Mouse (Mus musculus) forebrain, postnatal 0 days (tissue): ENCODE measurements around the gene Cant1. TPM values are rescaled to one million over a fixed set of nuclear protein-coding genes. Genes with fewer than 3 reads are reported as not detected.

ENCODE experiments used
- ATAC-seq: fragments of 200-750 bp; cut with Nextera tagmentation; 2 replicates; pipeline ENCODE4 v1.8.0; 2017; ENCODE audit warnings: mild to moderate bottlenecking, moderate library complexity
- DNase-seq: peaks from one replicate; pipeline ENCODE4 v3.0.0-alpha.2; 2015
- H3K27ac ChIP-seq: fragments of 300-500 bp; sonication (generic); 2 replicates; pipeline ENCODE4 v1.5.1; 2014; ENCODE audit warnings: low read depth, mild to moderate bottlenecking, antibody characterized with exemption, low read length, moderate library complexity, mixed read lengths
- H3K27me3 ChIP-seq: fragments of 300-500 bp; sonication (generic); 2 replicates; pipeline ENCODE4 v1.6.1; 2014; ENCODE audit warnings: mild to moderate bottlenecking, low read length, mixed read lengths; ENCODE audit not compliant: insufficient read depth
- H3K36me3 ChIP-seq: fragments of 300-500 bp; sonication (generic); 2 replicates; pipeline ENCODE4 v1.6.1; 2014; ENCODE audit warnings: mild to moderate bottlenecking, moderate library complexity; ENCODE audit not compliant: insufficient read depth
- H3K4me1 ChIP-seq: fragments of 300-500 bp; sonication (generic); 2 replicates; pipeline ENCODE4 v1.6.1; 2014; ENCODE audit warnings: antibody characterized with exemption; ENCODE audit not compliant: insufficient read depth
- H3K4me2 ChIP-seq: fragments of 300-500 bp; sonication (generic); 2 replicates; pipeline ENCODE4 v1.6.1; 2014; ENCODE audit warnings: low read depth, mild to moderate bottlenecking, moderate library complexity
- H3K4me3 ChIP-seq: fragments of 300-500 bp; sonication (generic); 2 replicates; pipeline ENCODE4 v1.5.1; 2014; ENCODE audit warnings: low read depth, low read length, mixed read lengths
- H3K9ac ChIP-seq: fragments of 300-500 bp; sonication (generic); 2 replicates; pipeline ENCODE4 v1.6.1; 2014; ENCODE audit warnings: mild to moderate bottlenecking
- H3K9me3 ChIP-seq: fragments of 300-500 bp; sonication (generic); 2 replicates; pipeline ENCODE4 v1.6.1; 2016; ENCODE audit warnings: low read length
- CTCF ChIP-seq: sonication (generic); IDR thresholded peaks from 2 replicates; pipeline ENCODE4 v1.5.1; 2016; ENCODE audit warnings: antibody characterized with exemption, control low read depth, low read depth
- WGBS: fragments of 180-500 bp; shearing (Covaris S2); extraction: QIAGEN DNeasy Blood & Tissue Kit; methylation state at CpG from one replicate; pipeline ENCODE4 v1.1.7; 2014; 5-methylcytosine and 5-hydroxymethylcytosine counted together
- polyA plus RNA-seq: library from polyadenylated mRNA; unstranded; fragments of >200 nt; fragmentation: Nextera tagmentation; extraction: Ambion mirVana; gene quantifications from 2 replicates; pipeline ENCODE4 v1.2.1, GENCODE M21; 2015
- total RNA-seq: library from RNA; depleted of rRNA; stranded (reverse); fragments of >200 nt; gene quantifications from 2 replicates; pipeline ENCODE4 v1.2.3, GENCODE M21; 2014

The Cant1 gene
- total and polyA plus RNA-seq, 2 experiments from 2014 or later: 31.6 to 52.4 TPM

DNA sequence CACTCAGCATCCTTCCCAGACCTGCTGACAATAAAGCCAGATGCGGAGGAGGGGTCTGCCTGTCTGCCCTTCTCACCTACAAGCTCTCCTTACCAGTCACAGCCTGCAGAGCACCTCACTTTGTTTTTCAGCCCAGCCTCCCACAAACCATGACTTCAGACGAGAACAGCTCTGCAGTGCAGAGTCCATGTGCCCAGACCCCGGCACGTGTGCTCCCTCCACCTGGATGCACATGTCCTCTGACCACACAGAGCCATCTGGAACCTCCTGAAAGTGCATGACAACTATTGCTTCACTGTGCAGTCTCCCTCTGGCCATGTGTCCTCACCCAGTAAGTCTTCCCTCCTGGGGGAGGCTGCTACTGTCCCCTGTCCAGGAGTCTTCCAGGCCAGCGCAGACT is 4.6 kb downstream of the Cant1 start:
- no peak for ATAC-seq
- Histone ChIP-seq H3K4me2 (no peak overlapping the region), H3K9me3 (no peaks in the 10 kb centered on the region), H3K9ac (no peak overlapping the region), H3K4me3 (no peak overlapping the region), H3K27me3 (no peaks in the 10 kb centered on the region), H3K36me3 (peaks cover 26% of the 10 kb centered on the region), H3K4me1 (peaks cover 6% of the 10 kb centered on the region), H3K27ac (no peak overlapping the region)
- no peak for DNase-seq
- TF ChIP-seq CTCF: no peak
- WGBS: 92% methylated on average over 5 of the region's 5 CpGs

DNA sequence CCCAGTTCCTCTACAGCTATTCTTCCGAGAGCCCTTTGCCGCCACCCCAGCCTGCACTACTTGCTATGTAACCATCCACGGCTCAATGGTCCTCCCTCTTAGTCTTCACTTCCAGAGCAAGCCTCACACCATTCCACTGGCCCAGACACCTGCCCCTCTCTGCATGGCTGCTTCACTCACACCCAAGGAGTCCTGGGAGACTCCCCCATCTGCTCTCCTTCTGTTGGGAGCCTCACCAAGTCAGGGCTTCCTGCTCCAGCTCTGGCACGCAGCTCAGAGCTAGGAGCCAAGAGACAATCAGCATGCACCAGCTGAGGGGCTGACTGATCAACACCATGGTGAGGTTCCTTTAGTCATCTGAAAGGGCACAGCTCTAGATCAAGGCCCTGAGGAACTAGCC is 5.8 kb downstream of the Cant1 start:
- H3K9ac ChIP-seq: no peak overlapping the region
- WGBS: 63% methylated on average over 4 of the region's 4 CpGs
- H3K4me1 ChIP-seq: peaks cover 3% of the 10 kb centered on the region
- H3K36me3 ChIP-seq: peaks cover 36% of the 10 kb centered on the region
- no peak overlapping the region for H3K4me2 ChIP-seq
- no peak overlapping the region for H3K4me3 ChIP-seq
- no peaks in the 10 kb centered on the region for H3K9me3 ChIP-seq
- no peaks in the 10 kb centered on the region for H3K27me3 ChIP-seq
- no peak for TF ChIP-seq CTCF
- no peak overlapping the region for H3K27ac ChIP-seq
- DNase-seq: peak; percentile 63
- ATAC-seq: peak; percentile 72

DNA sequence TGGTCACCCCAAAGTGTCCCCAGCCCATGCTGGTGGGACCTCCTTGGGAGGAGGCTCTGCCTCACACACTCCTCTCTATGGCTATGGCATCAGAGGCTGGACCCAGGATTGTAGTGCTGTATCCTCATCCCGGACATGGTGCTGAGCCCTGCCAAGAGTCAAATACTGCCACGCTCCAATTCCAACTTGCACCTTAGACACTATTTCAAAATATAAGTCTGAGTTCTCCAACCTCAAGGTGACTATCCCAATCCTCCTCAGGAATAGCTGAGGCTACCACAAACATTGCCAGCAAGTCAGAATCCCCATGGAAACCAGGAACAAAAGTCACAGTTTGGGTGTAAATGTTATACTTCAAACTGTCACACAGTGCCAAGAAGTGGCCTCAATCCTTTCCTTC is 6.3 kb downstream of the Cant1 start:
- peaks cover 41% of the 10 kb centered on the region for H3K36me3 ChIP-seq
- no peak for TF ChIP-seq CTCF

DNA sequence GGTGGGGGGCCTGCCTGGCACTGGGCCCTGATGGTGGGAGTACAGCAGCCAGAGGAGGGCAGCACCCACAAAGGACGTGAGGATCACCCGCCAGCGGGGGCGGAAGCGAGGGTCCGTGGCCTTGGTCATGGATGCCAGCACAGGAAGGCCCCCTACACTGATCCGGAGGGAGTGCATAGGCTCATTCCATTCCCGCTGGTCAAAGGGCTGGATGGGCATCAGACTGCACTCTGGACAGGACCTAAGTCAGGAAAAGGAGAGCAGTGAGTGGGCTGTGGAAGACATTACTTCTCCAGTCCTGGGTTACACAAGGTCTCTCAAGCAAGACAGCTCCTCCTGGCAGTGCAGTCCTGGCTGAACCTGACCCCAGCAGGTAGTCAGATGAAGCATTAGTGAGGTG is 7.6 kb downstream of the Cant1 start:
- Histone ChIP-seq H3K9me3 (no peaks in the 10 kb centered on the region), H3K27ac (no peak overlapping the region), H3K9ac (no peak overlapping the region), H3K36me3 (peaks cover 50% of the 10 kb centered on the region), H3K4me1 (no peaks in the 10 kb centered on the region), H3K4me2 (no peak overlapping the region), H3K4me3 (no peak overlapping the region), H3K27me3 (no peaks in the 10 kb centered on the region)
- no peak for ATAC-seq
- 90% methylated on average over 8 of the region's 8 CpGs for WGBS
- no peak; the same call in 1 of the 2 replicates for TF ChIP-seq CTCF
- DNase-seq: no peak

More for the DNA sequence above, 6.3 kb downstream of the Cant1 start:
- no peak for ATAC-seq
- Histone ChIP-seq H3K4me3 (no peak overlapping the region), H3K27me3 (no peaks in the 10 kb centered on the region), H3K9ac (no peak overlapping the region), H3K9me3 (no peaks in the 10 kb centered on the region), H3K27ac (no peak overlapping the region), H3K4me1 (no peaks in the 10 kb centered on the region), H3K4me2 (no peak overlapping the region)
- DNase-seq: no peak
- 66% methylated on average over 2 of the region's 2 CpGs for WGBS

DNA sequence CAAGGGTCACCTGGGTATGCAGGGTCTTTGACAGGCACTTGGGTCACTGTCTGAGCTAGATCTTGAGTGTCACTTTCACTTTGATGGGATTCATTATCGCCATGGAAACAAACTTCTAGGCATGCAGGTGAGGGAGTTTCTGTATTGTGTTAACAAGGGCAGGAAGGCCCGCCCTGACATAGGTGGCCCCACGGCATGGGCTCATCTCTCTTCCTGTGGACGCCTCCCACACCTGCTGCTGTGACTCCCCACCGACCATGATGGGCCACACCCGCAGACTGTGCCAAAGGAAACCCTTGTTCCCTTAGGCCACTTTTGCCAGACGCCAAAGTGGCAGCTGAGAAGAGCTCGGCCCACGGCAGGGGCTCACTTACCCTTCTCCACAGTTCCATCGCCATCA is 8.4 kb downstream of the Cant1 start:
- H3K27me3 ChIP-seq: no peaks in the 10 kb centered on the region
- H3K4me1 ChIP-seq: no peaks in the 10 kb centered on the region
- H3K9ac ChIP-seq: no peak overlapping the region
- WGBS: 92% methylated on average over 10 of the region's 10 CpGs
- H3K4me2 ChIP-seq: no peak overlapping the region
- H3K4me3 ChIP-seq: no peak overlapping the region
- no peak overlapping the region for H3K27ac ChIP-seq
- ATAC-seq (no peak), DNase-seq (no peak)
- H3K9me3 ChIP-seq: no peaks in the 10 kb centered on the region
- TF ChIP-seq CTCF: no peak
- H3K36me3 ChIP-seq: peaks cover 57% of the 10 kb centered on the region

DNA sequence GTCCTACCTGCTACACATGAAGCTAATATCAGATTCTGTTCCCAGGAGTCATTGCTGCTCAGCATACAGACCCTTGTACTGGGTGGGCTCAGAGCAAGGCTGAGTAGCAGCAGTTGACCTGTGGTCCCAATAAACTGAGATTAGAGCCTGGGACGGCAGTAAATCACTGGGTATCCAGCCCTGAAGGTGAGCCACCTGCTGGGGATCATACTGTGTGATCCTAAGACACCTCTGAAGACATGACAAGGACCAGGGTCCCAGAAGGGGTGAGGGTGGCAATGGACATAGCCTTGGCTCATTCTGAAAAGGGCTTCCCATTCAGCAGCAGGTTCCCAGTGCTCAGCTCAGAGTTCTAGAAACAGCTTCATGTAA is 8.8 kb downstream of the Cant1 start:
- no peaks in the 10 kb centered on the region for H3K9me3 ChIP-seq
- no peak for TF ChIP-seq CTCF
- peaks cover 58% of the 10 kb centered on the region for H3K36me3 ChIP-seq
- H3K4me1 ChIP-seq: no peaks in the 10 kb centered on the region
- no peaks in the 10 kb centered on the region for H3K27me3 ChIP-seq
- 81% methylated on average over 1 of the region's 1 CpGs for WGBS
- no peak for DNase-seq
- no peak overlapping the region for H3K4me3 ChIP-seq
- no peak overlapping the region for H3K9ac ChIP-seq
- no peak overlapping the region for H3K27ac ChIP-seq
- ATAC-seq: no peak
- no peak overlapping the region for H3K4me2 ChIP-seq

DNA sequence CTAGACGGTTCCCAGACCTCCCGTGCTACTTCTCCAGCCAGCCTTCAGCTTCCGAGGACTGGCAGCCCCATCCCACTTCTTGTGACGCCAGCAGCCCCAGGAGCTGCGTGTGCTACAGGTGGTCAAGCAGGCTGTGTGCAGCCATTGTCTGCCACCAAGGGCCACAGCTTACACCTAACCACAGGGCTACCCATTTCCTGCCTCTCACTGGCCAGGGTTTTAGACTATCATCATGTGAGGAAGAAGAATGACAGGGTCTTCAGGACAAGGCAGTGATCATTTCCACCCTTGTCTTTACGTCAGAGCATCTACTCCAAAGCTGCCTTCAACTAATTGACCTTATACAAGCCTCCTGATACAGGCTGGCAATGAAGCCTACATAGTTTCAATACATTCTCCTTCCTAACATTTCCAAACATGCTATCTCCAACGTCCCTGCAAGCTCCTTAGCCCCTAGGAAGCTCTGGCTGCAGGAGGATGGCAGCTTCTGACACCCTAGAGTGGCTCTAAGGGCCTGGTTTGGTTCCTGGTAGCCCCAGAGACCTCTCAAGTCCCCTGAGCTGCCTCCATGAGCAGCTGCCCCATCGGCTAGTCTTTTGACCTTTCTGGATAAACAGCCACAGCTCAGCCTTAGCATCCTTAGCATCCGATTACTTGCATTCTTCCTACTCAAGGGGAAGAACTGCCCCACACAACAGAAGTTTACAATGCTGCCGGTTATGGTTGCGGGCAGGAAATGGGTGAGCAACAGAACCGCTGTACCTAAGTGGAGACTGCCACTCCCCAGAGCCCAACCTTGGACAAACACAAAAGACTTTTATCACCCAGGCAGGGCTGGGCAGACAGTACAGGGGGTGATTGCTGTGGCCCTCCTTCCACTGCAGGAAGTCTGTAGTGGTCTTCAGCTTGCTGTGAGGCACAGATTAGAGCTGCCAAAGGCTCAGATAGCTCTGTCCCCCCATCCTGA is 9.5 kb downstream of the Cant1 start:
- Histone ChIP-seq H3K9me3 (no peaks in the 10 kb centered on the region), H3K27ac (no peak overlapping the region), H3K36me3 (peaks cover 51% of the 10 kb centered on the region), H3K4me2 (no peak overlapping the region), H3K27me3 (no peaks in the 10 kb centered on the region), H3K4me1 (no peaks in the 10 kb centered on the region), H3K4me3 (no peak overlapping the region), H3K9ac (no peak overlapping the region)
- whole genome bisulfite sequencing: 86% methylated on average over 12 of the region's 12 CpGs
- ATAC-seq (no peak), DNase-seq (no peak)
- TF ChIP-seq CTCF: no peak
